In the genomic region with DNA sequence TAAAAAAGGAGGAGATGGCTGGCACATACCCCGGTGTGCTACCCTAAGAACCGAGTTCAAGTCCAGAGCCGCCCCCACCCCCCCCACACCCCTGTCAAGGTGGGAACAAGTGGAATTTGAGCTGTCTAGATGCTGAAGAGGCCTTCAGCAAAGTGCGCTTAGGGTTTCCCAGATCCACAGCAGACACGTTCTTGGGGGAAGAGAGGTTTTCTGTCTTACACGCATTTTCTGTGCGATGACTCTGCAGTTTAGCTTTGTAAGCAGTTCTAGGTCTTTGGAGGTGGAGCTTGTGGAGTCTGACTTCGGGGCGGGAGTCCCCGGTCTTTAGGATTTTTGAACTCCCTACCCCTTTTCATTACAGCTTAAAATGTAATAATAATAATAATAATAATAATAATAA, we compare ENCODE assay signal across 11 mouse cellular contexts. TPM values are rescaled to one million over a fixed set of nuclear protein-coding genes. Genes with fewer than 3 reads are reported as not detected.
DNase-seq lines count a peak whose midpoint lies in the region; ATAC-seq and TF ChIP-seq lines count a peak whose summit lies in the region.
"Had no signal": no experiment of that assay in that cellular context is flagged by ENCODE, and none has a peak within 500 bp of the region (broad histone marks: within the 10 kb centered on the region; RNA-seq: fewer than 3 reads in every experiment).

A gene (minus strand): TSS at position 260 of the 400 bp plus-strand sequence.

- H3K4me3 ChIP-seq in heart, embryonic 11.5 days (ENCODE audit: low read depth, low read length), result peak within 1 kb of the TSS; percentile 21
- no peak within 1 kb of the TSS for H3K4me3 ChIP-seq in heart, adult 2 months
- peak within 1 kb of the TSS; percentile 77 for H3K4me3 ChIP-seq in E14TG2a.4 (replicated peaks; ENCODE audit: low read length)
- H3K4me3 ChIP-seq in forebrain, embryonic 15.5 days, result peak within 1 kb of the TSS; percentile 25
- peak within 1 kb of the TSS; percentile 18 for H3K4me3 ChIP-seq in limb, embryonic 14.5 days (replicated peaks; ENCODE audit: low read length)
- H3K4me3 ChIP-seq: gastrocnemius, adult 2 months had no signal

- DNase-seq in heart, adult 2 months, result no peak
- DNase-seq in limb, embryonic 14.5 days (ENCODE audit: low spot score), result no peak
- DNase-seq in gastrocnemius, adult 8-10 months (ENCODE audit: low spot score in 2 of 2), result no peak
- no peak for DNase-seq in adrenal gland, postnatal 10 days
- DNase-seq in thymus, postnatal 36 days, result no peak
- DNase-seq: gastrocnemius, adult 2 months; kidney, postnatal 14 days had no signal

- H3K27me3 ChIP-seq in heart, embryonic 11.5 days (ENCODE audit: control insufficient read depth, insufficient read depth, low read length), result peaks cover 29% of the 10 kb centered on the region
- peaks cover 6% of the 10 kb centered on the region; the same call in 1 of the 2 replicates for H3K27me3 ChIP-seq in heart, adult 2 months (ENCODE audit: control insufficient read depth, insufficient read depth, low read length)
- H3K27me3 ChIP-seq in E14TG2a.4 (ENCODE audit: insufficient read depth, low read length), result peaks cover 46% of the 10 kb centered on the region
- peaks cover 27% of the 10 kb centered on the region for H3K27me3 ChIP-seq in forebrain, embryonic 15.5 days
- H3K27me3 ChIP-seq in limb, embryonic 14.5 days (ENCODE audit: control insufficient read depth, insufficient read depth, low read length), result peaks cover 30% of the 10 kb centered on the region

- no peak within 1 kb of the TSS for H3K27ac ChIP-seq in heart, embryonic 11.5 days (ENCODE audit: low read depth, low read length)
- H3K27ac ChIP-seq in heart, adult 2 months, result no peak within 1 kb of the TSS
- H3K27ac ChIP-seq in forebrain, embryonic 15.5 days (replicated peaks), result no peak within 1 kb of the TSS
- no peak within 1 kb of the TSS for H3K27ac ChIP-seq in limb, embryonic 14.5 days (replicated peaks; ENCODE audit: low read depth, low read length)
- H3K27ac ChIP-seq: gastrocnemius, adult 2 months; macrophage had no signal

- 22% methylated on average over 10 of the region's 10 CpGs for WGBS in heart, embryonic 11.5 days (ENCODE audit: insufficient replicate concordance)
- WGBS in heart, adult 2 months, result 30% methylated on average over 10 of the region's 10 CpGs
- WGBS in forebrain, embryonic 15.5 days, result 26% methylated on average over 10 of the region's 10 CpGs
- WGBS in limb, embryonic 14.5 days, result 20% methylated on average over 10 of the region's 10 CpGs

- no peak for TF ChIP-seq EP300 in heart, adult 2 months (IDR thresholded peaks at IDR 0.05; ENCODE audit: insufficient read depth, low read depth, low read length)

- TF ChIP-seq POLR2A in heart, adult 2 months (IDR thresholded peaks at IDR 0.05; ENCODE audit: insufficient read depth, low read depth, low read length), result no peak
- TF ChIP-seq POLR2A in limb, embryonic 14.5 days (IDR thresholded peaks at IDR 0.05; ENCODE audit: borderline replicate concordance, extremely low read depth, insufficient read depth, insufficient read length), result no peak

- no peaks in the 10 kb centered on the region for H3K9me3 ChIP-seq in heart, embryonic 11.5 days (replicated peaks; ENCODE audit: control insufficient read depth, low read length)
- no peaks in the 10 kb centered on the region for H3K9me3 ChIP-seq in E14TG2a.4 (ENCODE audit: low read length)
- no peaks in the 10 kb centered on the region for H3K9me3 ChIP-seq in forebrain, embryonic 15.5 days
- H3K9me3 ChIP-seq in limb, embryonic 14.5 days (ENCODE audit: control insufficient read depth, low read length), result no peaks in the 10 kb centered on the region

- H3K4me2 ChIP-seq in heart, embryonic 11.5 days, result peak within 1 kb of the TSS; percentile 50
- H3K4me2 ChIP-seq in forebrain, embryonic 15.5 days (replicated peaks), result peak within 1 kb of the TSS; percentile 36
- peak within 1 kb of the TSS; percentile 13; the same call in 1 of the 2 replicates for H3K4me2 ChIP-seq in limb, embryonic 14.5 days (replicated peaks; ENCODE audit: low read depth, low read length, severe bottlenecking)

- H3K4me1 ChIP-seq in heart, embryonic 11.5 days (ENCODE audit: control insufficient read depth, insufficient read depth, low read length), result peaks cover 6% of the 10 kb centered on the region; the same call in 1 of the 2 replicates
- H3K4me1 ChIP-seq in heart, adult 2 months (ENCODE audit: control insufficient read depth, insufficient read depth, low read length), result no peaks in the 10 kb centered on the region
- peaks cover 52% of the 10 kb centered on the region for H3K4me1 ChIP-seq in E14TG2a.4 (replicated peaks; ENCODE audit: low read depth, low read length)
- H3K4me1 ChIP-seq in forebrain, embryonic 15.5 days, result peaks cover 6% of the 10 kb centered on the region; the same call in 1 of the 2 replicates
- peaks cover 4% of the 10 kb centered on the region; the same call in 1 of the 2 replicates for H3K4me1 ChIP-seq in limb, embryonic 14.5 days (ENCODE audit: control insufficient read depth, insufficient read depth, low read length)

- H3K9ac ChIP-seq in heart, embryonic 11.5 days (ENCODE audit: low read depth, low read length), result no peak within 1 kb of the TSS
- H3K9ac ChIP-seq in heart, adult 2 months (ENCODE audit: low read depth, low read length), result no peak within 1 kb of the TSS
- H3K9ac ChIP-seq in forebrain, embryonic 15.5 days (replicated peaks), result no peak within 1 kb of the TSS
- H3K9ac ChIP-seq in limb, embryonic 14.5 days (ENCODE audit: low read depth, low read length, severe bottlenecking), result peak within 1 kb of the TSS; percentile 38

- intact Hi-C loops in heart, adult 2 months (cut with DNase I), result no loop called here

- H3K79me2 ChIP-seq in heart, adult 2 months (replicated peaks; ENCODE audit: control insufficient read depth, insufficient read depth, low read length), result no peaks in the 10 kb centered on the region

- TF ChIP-seq CTCF in heart, adult 2 months (IDR thresholded peaks at IDR 0.05), result no peak
- no peak for TF ChIP-seq CTCF in E14TG2a.4 (conservative IDR thresholded peaks at IDR 0.05; ENCODE audit: low read length)

- H3K36me3 ChIP-seq in heart, embryonic 11.5 days (ENCODE audit: control insufficient read depth, insufficient read depth, low read length), result no peaks in the 10 kb centered on the region
- no peaks in the 10 kb centered on the region for H3K36me3 ChIP-seq in heart, adult 2 months (ENCODE audit: control insufficient read depth, insufficient read depth, low read length)
- no peaks in the 10 kb centered on the region for H3K36me3 ChIP-seq in E14TG2a.4 (ENCODE audit: insufficient read depth, low read length)
- no peaks in the 10 kb centered on the region for H3K36me3 ChIP-seq in forebrain, embryonic 15.5 days
- no peaks in the 10 kb centered on the region for H3K36me3 ChIP-seq in limb, embryonic 14.5 days (ENCODE audit: control insufficient read depth, insufficient read depth, low read length)

- no peak for ATAC-seq in heart, embryonic 11.5 days (replicated peaks; ENCODE audit: insufficient number of reproducible peaks, low FRiP score, low TSS enrichment)
- ATAC-seq in forebrain, embryonic 15.5 days (replicated peaks), result no peak
- no peak for ATAC-seq in limb, embryonic 14.5 days (ENCODE audit: low FRiP score, low read depth)

RNA-seq across cellular contexts. Expression of the gene that starts here (rescaled TPM):
- 0.17 TPM in 1 of 2 replicates, not detected in the other for polyA plus RNA-seq in heart, embryonic 11.5 days (2014; fragmentation: Nextera tagmentation; extraction: Ambion mirVana)
- total RNA-seq in heart, adult 2 months (2021), result not detected
- 0.49 TPM in 1 of 2 replicates, not detected in the other for polyA plus RNA-seq in heart, adult 2 months (2012; rRNA removed)
- not detected in 2 replicates for polyA plus RNA-seq in forebrain, embryonic 15.5 days (2015; fragmentation: Nextera tagmentation; extraction: Ambion mirVana)
- 0.08 and 0.54 TPM in 2 replicates for polyA plus RNA-seq in limb, embryonic 14.5 days (2012; rRNA removed)
- 0.10 TPM in 1 of 2 replicates, not detected in the other for polyA plus RNA-seq in limb, embryonic 14.5 days (2014; fragmentation: Nextera tagmentation; extraction: Ambion mirVana)
- total RNA-seq in gastrocnemius, adult 8-10 months (2022), result not detected
- not detected for total RNA-seq in adrenal gland, postnatal 10 days (2021)
- total RNA-seq: gastrocnemius, adult 2 months had no signal
- polyA plus RNA-seq: macrophage had no signal
